Mouse (Mus musculus) v-Abl transformed pro-B cells (cell line): Measurements from ENCODE around the gene Serpina3i.
"Not testable (repeated sequence)": the region's sequence is repeated elsewhere in the genome, so short reads cannot be mapped to it uniquely, and the experiment has no call there.

ENCODE experiments used
- in situ Hi-C, 2 experiments: fragments of 400-800 bp; cut with MboI; formaldehyde crosslinking; loops; one replicate each; pipeline ENCODE4 v1.15.1; 2025; ENCODE audit not compliant: unreplicated experiment in 2 of 2

Serpina3i gene

GRCm38 (mm10) chr12:104262863-104263262, at the start of gene Serpina3i:
Gene Serpina3i (plus strand): TSS chr12:104263122.
- in situ Hi-C loops: no loop called here

GRCm38 (mm10) chr12:104213689-104214444, 49.1 kb upstream of the Serpina3i start:
- in situ Hi-C loops: no loop called here

GRCm38 (mm10) chr12:104214445-104214753, 48.5 kb upstream of the Serpina3i start, which contains the start of gene Serpina3f:
Gene Serpina3f (plus strand): TSS chr12:104214544.
- in situ Hi-C loops: no loop called here

GRCm38 (mm10) chr12:104215249-104215648, 47.7 kb upstream of the Serpina3i start:
- in situ Hi-C loops: no loop called here

GRCm38 (mm10) chr12:104221616-104222015, 41.3 kb upstream of the Serpina3i start:
- in situ Hi-C loops: loop anchor here (5.0 kb wide), 2 partner anchors 49 to 131 kb away; no protein-coding TSS in a partner anchor

- in situ Hi-C loops: loop anchor here (5.0 kb wide), 2 partner anchors 51 to 129 kb away; no protein-coding TSS in a partner anchor
Measured at GRCm38 (mm10) chr12:104223690-104224089, 39.2 kb upstream of the Serpina3i start.

- in situ Hi-C loops: loop anchor here (5.0 kb wide), 2 partner anchors 52 to 128 kb away; no protein-coding TSS in a partner anchor
Measured at GRCm38 (mm10) chr12:104224598-104225300, 38.2 kb upstream of the Serpina3i start.

GRCm38 (mm10) chr12:104230762-104231161, 32.2 kb upstream of the Serpina3i start:
- in situ Hi-C loops: no loop called here

- in situ Hi-C loops: no loop called here
Measured at GRCm38 (mm10) chr12:104235915-104236314, 27.0 kb upstream of the Serpina3i start, which contains the start of gene Serpina3g. Gene Serpina3g (plus strand): TSS chr12:104236245.

- in situ Hi-C loops: not testable (repeated sequence)
Measured at GRCm38 (mm10) chr12:104238048-104238447, 24.9 kb upstream of the Serpina3i start.

- in situ Hi-C loops: no loop called here
Measured at GRCm38 (mm10) chr12:104243307-104243706, 19.6 kb upstream of the Serpina3i start.

- in situ Hi-C loops: no loop called here
Measured at GRCm38 (mm10) chr12:104245092-104245491, 17.8 kb upstream of the Serpina3i start.

GRCm38 (mm10) chr12:104245595-104245994, 17.3 kb upstream of the Serpina3i start:
- in situ Hi-C loops: no loop called here

- in situ Hi-C loops: no loop called here
Measured at GRCm38 (mm10) chr12:104247553-104248002, 15.3 kb upstream of the Serpina3i start.

- in situ Hi-C loops: no loop called here
Measured at GRCm38 (mm10) chr12:104248231-104248630, 14.7 kb upstream of the Serpina3i start.

- in situ Hi-C loops: no loop called here
Measured at GRCm38 (mm10) chr12:104261041-104261440, 1.9 kb upstream of the Serpina3i start.

- in situ Hi-C loops: no loop called here
Measured at GRCm38 (mm10) chr12:104266374-104266773, 3.5 kb downstream of the Serpina3i start.

- in situ Hi-C loops: no loop called here
Measured at GRCm38 (mm10) chr12:104278216-104279055, 15.5 kb downstream of the Serpina3i start.

GRCm38 (mm10) chr12:104279056-104279435, 16.1 kb downstream of the Serpina3i start:
- in situ Hi-C loops: no loop called here

- in situ Hi-C loops: no loop called here
Measured at GRCm38 (mm10) chr12:104283380-104283779, 20.5 kb downstream of the Serpina3i start.

GRCm38 (mm10) chr12:104288336-104288735, 25.4 kb downstream of the Serpina3i start:
- in situ Hi-C loops: no loop called here
